Mouse (Mus musculus) limb, embryonic 12.5 days (tissue): ENCODE data around the gene Slc7a6. TPM values are rescaled to one million over a fixed set of nuclear protein-coding genes. Genes with fewer than 3 reads are reported as not detected.

Source experiments
- ATAC-seq: fragments of 200-750 bp; cut with Nextera tagmentation; 2 replicates; pipeline ENCODE4 v1.8.0; 2017; ENCODE audit warnings: low read depth, moderate TSS enrichment; ENCODE audit not compliant: insufficient number of reproducible peaks, insufficient read depth, low FRiP score, low TSS enrichment
- H3K27ac ChIP-seq: fragments of 300-500 bp; sonication (generic); 2 replicates; pipeline ENCODE4 v1.5.1; 2016; ENCODE audit warnings: mild to moderate bottlenecking, moderate library complexity
- H3K27me3 ChIP-seq: fragments of 300-500 bp; sonication (generic); 2 replicates; pipeline ENCODE4 v1.6.1; 2016; ENCODE audit warnings: mild to moderate bottlenecking, moderate library complexity
- H3K36me3 ChIP-seq: fragments of 300-500 bp; sonication (generic); 2 replicates; pipeline ENCODE4 v1.6.1; 2016; ENCODE audit warnings: mild to moderate bottlenecking, moderate library complexity
- H3K4me1 ChIP-seq: fragments of 300-500 bp; sonication (generic); replicated peaks from 2 replicates; pipeline ENCODE4 v1.6.1; 2016
- H3K4me2 ChIP-seq: fragments of 300-500 bp; sonication (generic); 2 replicates; pipeline ENCODE4 v1.6.1; 2016; ENCODE audit warnings: mild to moderate bottlenecking, moderate library complexity
- H3K4me3 ChIP-seq: fragments of 300-500 bp; sonication (generic); replicated peaks from 2 replicates; pipeline ENCODE4 v1.5.1; 2016; ENCODE audit warnings: mild to moderate bottlenecking
- H3K9ac ChIP-seq: fragments of 300-500 bp; sonication (generic); replicated peaks from 2 replicates; pipeline ENCODE4 v1.6.1; 2016; ENCODE audit warnings: mild to moderate bottlenecking, moderate library complexity
- H3K9me3 ChIP-seq: fragments of 300-500 bp; sonication (generic); 2 replicates; pipeline ENCODE4 v1.6.1; 2016; ENCODE audit warnings: mild to moderate bottlenecking, moderate library complexity
- WGBS: fragments of 180-500 bp; shearing (Covaris S2); methylation state at CpG from one replicate; pipeline ENCODE4 v1.1.7; 2016; 5-methylcytosine and 5-hydroxymethylcytosine counted together
- polyA plus RNA-seq: library from polyadenylated mRNA; unstranded; fragments of >200 nt; fragmentation: Nextera tagmentation; extraction: Ambion mirVana; gene quantifications from 2 replicates; pipeline ENCODE4 v1.2.1, GENCODE M21; 2016

Gene Slc7a6
- polyA plus RNA-seq, 1 experiment from 2014 or later: 70.8 TPM

DNA sequence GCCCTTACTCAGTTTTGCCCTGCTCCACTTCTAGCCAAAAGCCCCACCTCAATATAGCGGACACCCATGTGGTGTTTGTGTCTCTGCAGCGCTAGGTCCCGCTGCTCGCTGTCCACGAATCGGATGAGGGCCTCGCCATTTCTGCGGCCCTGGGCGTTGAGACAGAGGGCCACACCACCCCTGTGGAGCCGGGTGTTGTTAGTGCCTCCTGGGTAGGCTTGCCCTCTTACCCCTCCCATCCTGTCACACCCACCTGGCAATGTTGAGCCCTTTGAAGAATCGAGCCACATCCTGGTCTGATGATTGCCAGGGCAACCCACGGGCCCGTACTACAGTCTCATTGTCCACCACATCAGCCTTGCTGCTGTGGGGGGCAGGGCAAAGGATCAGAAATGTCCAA is 35.1 kb upstream of the Slc7a6 start:
- ATAC-seq: no peak
- Histone ChIP-seq H3K27ac (no peak overlapping the region), H3K27me3 (peaks cover 65% of the 10 kb centered on the region), H3K36me3 (peaks cover 49% of the 10 kb centered on the region), H3K4me3 (no peak overlapping the region), H3K4me1 (peaks cover 37% of the 10 kb centered on the region), H3K9ac (no peak overlapping the region), H3K9me3 (no peaks in the 10 kb centered on the region), H3K4me2 (no peak overlapping the region)
- WGBS: 62% methylated on average over 13 of the region's 13 CpGs

DNA sequence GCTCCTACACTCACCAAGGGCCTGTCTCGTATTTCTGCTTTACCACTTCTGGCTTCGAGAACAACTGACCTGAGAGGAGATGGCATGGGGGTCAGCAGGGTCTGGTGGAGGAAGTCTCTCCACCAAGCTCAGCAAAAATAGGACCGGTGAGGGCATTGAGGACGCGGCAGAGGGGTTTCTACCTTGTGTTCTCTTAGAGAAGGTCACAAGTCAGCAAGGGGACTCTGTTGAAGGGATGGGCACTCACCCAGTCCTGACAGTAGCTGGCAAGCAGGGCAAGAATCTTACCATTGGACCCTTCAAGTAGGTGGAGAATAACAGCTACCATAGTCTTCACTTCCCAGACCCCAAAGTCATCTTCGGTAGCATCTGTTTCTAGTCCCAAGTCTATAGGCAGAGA is 34.7 kb upstream of the Slc7a6 start:
- Histone ChIP-seq H3K4me1 (peaks cover 38% of the 10 kb centered on the region), H3K36me3 (peaks cover 45% of the 10 kb centered on the region), H3K9me3 (no peaks in the 10 kb centered on the region), H3K27ac (no peak overlapping the region), H3K9ac (no peak overlapping the region), H3K4me3 (no peak overlapping the region), H3K4me2 (no peak overlapping the region), H3K27me3 (peaks cover 70% of the 10 kb centered on the region)
- ATAC-seq: no peak
- 70% methylated on average over 6 of the region's 6 CpGs for WGBS

DNA sequence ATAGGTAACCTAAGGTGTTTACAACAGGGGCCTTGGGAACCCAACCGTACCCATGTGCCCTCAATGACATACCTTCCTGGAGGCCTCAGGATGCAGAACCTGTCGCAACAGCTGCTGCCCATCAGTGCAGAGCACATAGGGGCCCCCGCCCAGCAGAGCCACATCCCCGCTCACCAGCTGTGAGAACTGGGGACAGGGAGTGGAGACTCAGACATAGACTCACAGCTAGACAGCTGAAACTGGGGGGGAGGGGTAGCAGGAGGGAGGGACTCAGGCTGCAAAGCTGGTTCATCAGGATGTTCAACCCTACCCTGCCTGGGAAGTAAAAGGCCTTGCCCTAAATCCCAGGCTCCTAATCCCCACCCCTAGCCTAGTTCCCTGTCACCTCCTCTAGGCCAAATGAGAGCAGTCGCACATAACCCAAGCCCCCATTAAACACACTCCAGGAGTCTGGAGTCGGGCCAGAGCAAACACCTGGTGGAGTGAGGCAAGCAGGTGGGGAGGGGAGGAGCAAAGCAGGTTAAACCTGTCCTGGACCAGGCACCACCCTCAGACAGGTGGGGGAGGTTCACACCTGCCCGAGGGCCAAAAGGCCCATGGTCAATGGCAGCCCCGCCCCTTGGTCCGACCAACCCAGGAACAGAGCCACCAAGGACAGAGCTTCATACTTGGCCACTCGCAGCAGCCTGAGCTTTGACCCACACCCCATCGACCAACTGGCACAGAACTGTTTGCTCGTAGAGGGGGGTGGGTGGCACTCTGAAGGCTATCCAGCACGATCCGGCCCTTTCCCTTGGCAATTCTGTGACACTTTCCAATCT is 33.7 kb upstream of the Slc7a6 start:
- peaks cover 38% of the 10 kb centered on the region for H3K4me1 ChIP-seq
- no peak overlapping the region for H3K27ac ChIP-seq
- ATAC-seq: peak; percentile 34
- no peaks in the 10 kb centered on the region for H3K9me3 ChIP-seq
- peak overlapping the region; percentile 86; the same call in 1 of the 2 replicates for H3K4me2 ChIP-seq
- H3K27me3 ChIP-seq: peaks cover 78% of the 10 kb centered on the region
- H3K9ac ChIP-seq: no peak overlapping the region
- WGBS: 10% methylated on average over 14 of the region's 14 CpGs
- H3K36me3 ChIP-seq: peaks cover 35% of the 10 kb centered on the region
- H3K4me3 ChIP-seq: peak overlapping the region; percentile 46; the same call in 1 of the 2 replicates

DNA sequence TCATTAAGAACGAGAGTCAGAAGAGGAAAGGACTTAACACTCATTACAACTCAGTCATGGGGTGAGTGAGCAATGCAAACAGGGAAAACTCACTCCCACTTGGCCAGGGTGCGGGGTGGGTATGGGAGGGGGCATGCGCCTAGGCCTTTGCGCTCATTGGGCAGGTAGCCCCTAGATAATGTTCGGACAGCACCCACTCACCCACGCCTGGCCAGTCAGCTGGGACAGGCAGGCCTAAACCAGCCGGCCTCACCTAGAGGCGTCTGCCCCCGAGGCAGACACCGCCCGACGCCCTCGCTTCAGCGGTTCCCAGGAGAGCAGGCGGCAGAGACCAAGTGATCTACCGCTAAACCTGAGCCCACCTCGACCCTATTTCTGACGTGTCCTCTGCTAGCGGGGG is 33.0 kb upstream of the Slc7a6 start:
- H3K36me3 ChIP-seq: peaks cover 28% of the 10 kb centered on the region
- peaks cover 38% of the 10 kb centered on the region for H3K4me1 ChIP-seq
- peak overlapping the region; percentile 86 for H3K4me2 ChIP-seq
- 6% methylated on average over 19 of the region's 19 CpGs for WGBS
- H3K27ac ChIP-seq: peak overlapping the region; percentile 35; the same call in 1 of the 2 replicates
- ATAC-seq: no peak
- H3K9ac ChIP-seq: peak overlapping the region; percentile 55
- H3K4me3 ChIP-seq: peak overlapping the region; percentile 46
- H3K9me3 ChIP-seq: no peaks in the 10 kb centered on the region
- H3K27me3 ChIP-seq: peaks cover 81% of the 10 kb centered on the region

GRCm38 (mm10) chr8:106136156-106137130 is 32.2 kb upstream of the Slc7a6 start, which contains the start of gene Esrp2:
Gene Esrp2, minus strand, starts transcription at chr8:106136974.
- no peak for ATAC-seq
- peaks cover 79% of the 10 kb centered on the region for H3K27me3 ChIP-seq

GRCm38 (mm10) chr8:106137218-106137905 is 31.3 kb upstream of the Slc7a6 start:
- no peaks in the 10 kb centered on the region for H3K9me3 ChIP-seq
- peaks cover 42% of the 10 kb centered on the region for H3K4me1 ChIP-seq
- 3% methylated on average over 22 of the region's 22 CpGs for WGBS
- peak overlapping the region; percentile 46 for H3K4me3 ChIP-seq
- peak overlapping the region; percentile 86 for H3K4me2 ChIP-seq
- H3K9ac ChIP-seq: peak overlapping the region; percentile 56; the same call in 1 of the 2 replicates
- H3K27me3 ChIP-seq: peaks cover 75% of the 10 kb centered on the region
- H3K27ac ChIP-seq: no peak overlapping the region
- ATAC-seq: no peak
- peaks cover 11% of the 10 kb centered on the region for H3K36me3 ChIP-seq

More at GRCm38 (mm10) chr8:106136156-106137130, 32.2 kb upstream of the Slc7a6 start, which contains the start of gene Esrp2:
- H3K4me2 ChIP-seq: peak within 1 kb of the TSS; percentile 86
- H3K4me1 ChIP-seq: peaks cover 42% of the 10 kb centered on the region
- H3K36me3 ChIP-seq: peaks cover 20% of the 10 kb centered on the region
- H3K9ac ChIP-seq: peak within 1 kb of the TSS; percentile 56
- WGBS: 1% methylated on average over 86 of the region's 86 CpGs
- peak within 1 kb of the TSS; percentile 46 for H3K4me3 ChIP-seq
- H3K27ac ChIP-seq: peak within 1 kb of the TSS; percentile 35; the same call in 1 of the 2 replicates
- no peaks in the 10 kb centered on the region for H3K9me3 ChIP-seq

DNA sequence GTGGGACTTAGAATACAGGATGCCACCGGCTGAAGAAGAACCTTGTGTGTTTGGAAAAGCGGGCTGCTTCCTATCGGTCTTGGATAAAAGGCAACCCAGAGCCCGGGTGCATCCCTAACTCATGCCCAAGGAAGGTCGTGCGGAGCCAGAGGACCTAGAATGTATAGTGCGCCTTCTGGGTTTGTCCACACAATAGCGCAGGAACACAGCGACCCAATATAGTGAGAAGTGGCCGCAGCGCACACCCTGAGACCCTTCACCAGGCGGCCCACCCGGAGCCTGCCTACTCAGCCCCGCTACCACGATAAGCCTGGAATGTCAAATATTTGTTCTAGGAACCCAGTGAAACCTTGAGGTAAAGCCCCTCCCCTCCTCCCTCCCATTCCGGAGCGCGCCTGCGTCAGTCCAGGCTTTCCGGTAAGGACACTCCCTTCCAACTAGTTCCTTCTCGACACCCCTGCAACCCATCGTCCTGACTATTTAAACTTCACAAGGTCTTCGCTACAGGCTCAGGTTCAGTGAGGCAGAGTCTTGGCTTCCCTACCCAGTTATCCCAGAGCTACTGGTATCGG is 30.7 kb upstream of the Slc7a6 start:
- peak overlapping the region; percentile 86 for H3K4me2 ChIP-seq
- H3K27ac ChIP-seq: no peak overlapping the region
- H3K9ac ChIP-seq: peak overlapping the region; percentile 56
- H3K27me3 ChIP-seq: peaks cover 68% of the 10 kb centered on the region
- 1% methylated on average over 24 of the region's 24 CpGs for WGBS
- H3K4me3 ChIP-seq: peak overlapping the region; percentile 46
- peaks cover 4% of the 10 kb centered on the region; the same call in 1 of the 2 replicates for H3K36me3 ChIP-seq
- H3K9me3 ChIP-seq: no peaks in the 10 kb centered on the region
- peaks cover 42% of the 10 kb centered on the region for H3K4me1 ChIP-seq
- peak; percentile 39; the same call in 1 of the 2 replicates for ATAC-seq

GRCm38 (mm10) chr8:106138616-106139015 is 30.0 kb upstream of the Slc7a6 start:
- Histone ChIP-seq H3K9ac (peak overlapping the region; percentile 56), H3K4me1 (peaks cover 42% of the 10 kb centered on the region), H3K36me3 (no peaks in the 10 kb centered on the region), H3K27me3 (peaks cover 62% of the 10 kb centered on the region), H3K9me3 (no peaks in the 10 kb centered on the region), H3K4me3 (peak overlapping the region; percentile 46), H3K4me2 (peak overlapping the region; percentile 86), H3K27ac (no peak overlapping the region)
- no peak for ATAC-seq
- WGBS: 14% methylated on average over 7 of the region's 7 CpGs

DNA sequence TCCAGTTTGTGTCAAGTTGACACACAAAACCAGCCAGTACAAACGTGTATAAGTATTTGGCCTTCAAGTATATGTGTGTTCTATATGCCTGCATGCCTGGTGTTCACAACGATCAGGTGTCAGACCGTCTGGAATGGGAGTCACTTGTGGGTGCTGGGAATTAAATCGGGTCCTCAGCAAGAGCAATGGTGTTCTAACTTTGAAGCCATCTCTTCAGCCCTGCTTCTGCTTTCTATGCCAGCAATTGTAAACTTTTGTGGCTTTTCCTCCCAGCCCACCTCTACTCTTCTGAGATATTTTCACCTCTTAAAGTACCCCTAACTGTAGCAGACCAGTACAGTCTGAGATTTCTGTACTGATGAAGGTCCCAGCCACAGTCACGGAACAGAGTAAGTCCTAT is 28.5 kb upstream of the Slc7a6 start:
- no peak for ATAC-seq
- Histone ChIP-seq H3K4me1 (peaks cover 33% of the 10 kb centered on the region), H3K4me3 (no peak overlapping the region), H3K4me2 (no peak overlapping the region), H3K27ac (no peak overlapping the region), H3K36me3 (no peaks in the 10 kb centered on the region), H3K9ac (no peak overlapping the region), H3K9me3 (no peaks in the 10 kb centered on the region), H3K27me3 (peaks cover 46% of the 10 kb centered on the region)
- 67% methylated on average over 5 of the region's 5 CpGs for whole genome bisulfite sequencing

- H3K4me2 ChIP-seq: no peak overlapping the region
- no peak overlapping the region for H3K9ac ChIP-seq
- no peaks in the 10 kb centered on the region for H3K9me3 ChIP-seq
- WGBS: 18% methylated on average over 13 of the region's 13 CpGs
- no peaks in the 10 kb centered on the region for H3K36me3 ChIP-seq
- H3K27me3 ChIP-seq: peaks cover 41% of the 10 kb centered on the region
- peaks cover 28% of the 10 kb centered on the region for H3K4me1 ChIP-seq
- no peak for ATAC-seq
- no peak overlapping the region for H3K4me3 ChIP-seq
- H3K27ac ChIP-seq: no peak overlapping the region
Observed at GRCm38 (mm10) chr8:106140769-106141168, 27.9 kb upstream of the Slc7a6 start.
